Mouse (Mus musculus) kidney, embryonic 14.5 days (tissue): ENCODE results near the gene Twf2. TPM values are rescaled to one million over a fixed set of nuclear protein-coding genes. Genes with fewer than 3 reads are reported as not detected.

Source experiments
- ATAC-seq: fragments of 200-750 bp; cut with Nextera tagmentation; 2 replicates; pipeline ENCODE4 v1.8.0; 2017; ENCODE audit warnings: moderate number of reproducible peaks, mild to moderate bottlenecking, moderate TSS enrichment, moderate library complexity; ENCODE audit not compliant: low FRiP score, low TSS enrichment
- H3K27ac ChIP-seq: fragments of 300-500 bp; sonication (generic); 2 replicates; pipeline ENCODE4 v1.5.1; 2014; ENCODE audit warnings: low read depth, mild to moderate bottlenecking, low read length, moderate library complexity, mixed read lengths
- H3K27me3 ChIP-seq: fragments of 300-500 bp; sonication (generic); 2 replicates; pipeline ENCODE4 v1.6.1; 2014; ENCODE audit warnings: mild to moderate bottlenecking, low read length; ENCODE audit not compliant: control insufficient read depth, insufficient read depth
- H3K36me3 ChIP-seq: fragments of 300-500 bp; sonication (generic); 2 replicates; pipeline ENCODE4 v1.6.1; 2014; ENCODE audit warnings: low read length, mixed read lengths; ENCODE audit not compliant: control insufficient read depth, insufficient read depth
- H3K4me1 ChIP-seq: fragments of 300-500 bp; sonication (generic); 2 replicates; pipeline ENCODE4 v1.6.1; 2014; ENCODE audit warnings: low read length, mixed read lengths; ENCODE audit not compliant: control insufficient read depth, insufficient read depth
- H3K4me2 ChIP-seq: fragments of 300-500 bp; sonication (generic); replicated peaks from 2 replicates; pipeline ENCODE4 v1.6.1; 2014; ENCODE audit warnings: low read depth, mild to moderate bottlenecking, low read length
- H3K4me3 ChIP-seq: fragments of 300-500 bp; sonication (generic); 2 replicates; pipeline ENCODE4 v1.5.1; 2014; ENCODE audit warnings: mild to moderate bottlenecking, low read length
- H3K9ac ChIP-seq: fragments of 300-500 bp; sonication (generic); 2 replicates; pipeline ENCODE4 v1.6.1; 2014; ENCODE audit warnings: low read depth, mild to moderate bottlenecking, low read length, moderate library complexity
- H3K9me3 ChIP-seq: fragments of 300-500 bp; sonication (generic); 2 replicates; pipeline ENCODE4 v1.6.1; 2016; ENCODE audit warnings: low read length; ENCODE audit not compliant: control insufficient read depth
- WGBS: fragments of 180-500 bp; shearing (Covaris S2); extraction: QIAGEN DNeasy Blood & Tissue Kit; methylation state at CpG from one replicate; pipeline ENCODE4 v1.1.7; 2014; 5-methylcytosine and 5-hydroxymethylcytosine counted together
- polyA plus RNA-seq: library from polyadenylated mRNA; unstranded; fragments of >200 nt; fragmentation: Nextera tagmentation; extraction: Ambion mirVana; gene quantifications from 2 replicates; pipeline ENCODE4 v1.2.1, GENCODE M21; 2014

Gene Twf2
- polyA plus RNA-seq, 1 experiment from 2014 or later: 77.9 TPM

DNA sequence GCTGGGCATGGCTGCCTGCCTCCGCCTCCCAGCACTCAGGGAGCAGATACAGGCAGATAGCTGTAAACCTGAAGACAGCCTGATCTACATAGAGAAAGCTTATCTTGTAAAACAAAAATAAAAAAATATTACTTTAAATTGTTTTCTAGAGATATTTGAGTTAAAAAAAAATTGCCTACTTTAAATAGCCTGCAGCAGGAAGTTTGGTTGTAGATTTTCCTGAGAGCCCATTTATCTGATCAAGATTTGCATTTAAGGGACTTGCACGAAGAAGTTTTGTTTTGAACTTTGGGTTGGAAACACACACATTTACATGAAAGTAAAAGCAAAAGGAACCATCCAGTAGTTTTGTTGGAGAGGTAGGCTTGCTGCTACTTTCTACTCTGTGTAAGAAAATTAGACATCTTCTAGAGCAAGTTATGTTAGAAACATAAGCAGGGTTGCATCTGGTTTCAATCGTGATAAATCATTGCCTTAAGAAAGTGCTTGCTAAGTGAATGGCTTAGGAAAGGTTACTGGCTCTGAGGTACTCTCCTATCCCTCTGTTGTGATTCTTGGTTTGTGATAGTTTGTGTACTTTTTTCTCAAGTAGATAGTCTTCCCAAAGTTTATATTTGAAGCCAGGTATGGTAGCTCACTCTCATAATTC, 27.2 kb upstream of the Twf2 start:
- Histone ChIP-seq H3K4me3 (no peak overlapping the region), H3K4me1 (peaks cover 28% of the 10 kb centered on the region), H3K36me3 (peaks cover 45% of the 10 kb centered on the region), H3K27me3 (no peaks in the 10 kb centered on the region), H3K9ac (no peak overlapping the region), H3K4me2 (no peak overlapping the region), H3K27ac (no peak overlapping the region), H3K9me3 (no peaks in the 10 kb centered on the region)
- WGBS: 63% methylated on average over 3 of the region's 3 CpGs
- ATAC-seq: no peak

DNA sequence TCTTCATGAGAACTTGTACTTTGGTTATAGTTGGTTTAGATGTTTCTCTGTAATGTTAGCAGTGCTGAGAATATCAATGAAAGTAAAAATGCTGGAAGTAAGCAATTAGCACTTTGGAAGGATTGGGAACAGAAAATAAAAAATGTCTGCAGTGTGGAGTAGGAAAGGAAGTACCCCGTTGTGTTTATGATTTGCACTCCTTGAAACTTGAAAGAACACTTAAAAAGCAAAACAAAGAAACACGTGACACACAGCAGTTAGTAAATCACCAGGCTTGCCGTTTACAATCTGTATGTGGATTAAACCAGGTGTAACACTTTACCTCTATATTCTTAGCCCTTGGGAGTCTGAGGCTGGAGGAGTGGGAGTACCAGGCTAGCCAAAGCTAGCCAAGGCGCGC, 26.1 kb upstream of the Twf2 start:
- Histone ChIP-seq H3K27me3 (no peaks in the 10 kb centered on the region), H3K9ac (no peak overlapping the region), H3K9me3 (no peaks in the 10 kb centered on the region), H3K27ac (no peak overlapping the region), H3K4me2 (no peak overlapping the region), H3K36me3 (peaks cover 56% of the 10 kb centered on the region), H3K4me3 (no peak overlapping the region), H3K4me1 (peaks cover 28% of the 10 kb centered on the region)
- no peak for ATAC-seq
- WGBS: 80% methylated on average over 5 of the region's 5 CpGs

DNA sequence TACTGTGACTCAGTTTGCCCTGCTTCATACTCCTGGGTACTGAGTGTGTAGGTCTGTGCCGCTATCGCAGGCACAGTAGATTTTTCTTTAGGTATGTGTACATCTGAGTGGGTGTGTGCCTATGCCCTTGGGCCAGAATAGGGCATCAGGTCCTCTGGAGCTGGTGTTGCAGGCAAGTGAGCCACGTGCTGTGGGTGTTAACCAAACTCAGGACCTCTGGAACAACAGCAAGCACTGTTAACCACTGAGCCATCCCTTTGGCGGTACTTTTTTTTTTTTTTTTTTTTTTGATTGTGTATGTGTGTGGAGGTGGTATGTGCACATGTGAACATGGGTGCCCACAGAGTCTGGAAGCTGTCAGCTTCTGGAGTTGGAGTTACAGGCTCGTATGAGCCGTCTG, 25.1 kb upstream of the Twf2 start:
- 90% methylated on average over 6 of the region's 6 CpGs for WGBS
- no peaks in the 10 kb centered on the region for H3K9me3 ChIP-seq
- ATAC-seq: no peak
- H3K36me3 ChIP-seq: peaks cover 66% of the 10 kb centered on the region
- H3K4me1 ChIP-seq: peaks cover 28% of the 10 kb centered on the region
- no peak overlapping the region for H3K4me3 ChIP-seq
- H3K27me3 ChIP-seq: no peaks in the 10 kb centered on the region
- no peak overlapping the region for H3K9ac ChIP-seq
- no peak overlapping the region for H3K4me2 ChIP-seq
- no peak overlapping the region for H3K27ac ChIP-seq

DNA sequence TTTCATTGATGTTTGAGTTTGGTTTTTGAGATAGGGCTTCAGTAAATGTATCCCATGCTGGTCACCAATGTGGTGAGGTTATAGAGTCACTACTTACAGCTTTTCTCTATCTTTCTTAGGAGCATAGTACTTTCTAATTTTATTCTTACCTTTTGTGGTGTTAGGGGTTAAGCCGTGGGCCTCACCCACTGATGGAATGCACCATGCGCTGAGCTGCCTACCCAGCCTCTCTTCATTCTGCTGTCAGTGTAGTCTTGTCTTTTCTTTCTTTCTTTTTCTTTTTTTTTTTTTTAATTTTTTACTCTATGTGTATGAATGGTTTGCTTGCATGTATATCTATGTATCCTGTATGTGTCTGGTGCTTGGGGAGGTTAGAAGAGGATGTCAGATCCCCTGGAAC, 23.5 kb upstream of the Twf2 start:
- Histone ChIP-seq H3K4me2 (no peak overlapping the region), H3K4me1 (peaks cover 12% of the 10 kb centered on the region; the same call in 1 of the 2 replicates), H3K9ac (no peak overlapping the region), H3K36me3 (peaks cover 83% of the 10 kb centered on the region), H3K9me3 (no peaks in the 10 kb centered on the region), H3K27ac (no peak overlapping the region), H3K27me3 (no peaks in the 10 kb centered on the region), H3K4me3 (no peak overlapping the region)
- no peak for ATAC-seq
- whole genome bisulfite sequencing: 93% methylated on average over 2 of the region's 2 CpGs

DNA sequence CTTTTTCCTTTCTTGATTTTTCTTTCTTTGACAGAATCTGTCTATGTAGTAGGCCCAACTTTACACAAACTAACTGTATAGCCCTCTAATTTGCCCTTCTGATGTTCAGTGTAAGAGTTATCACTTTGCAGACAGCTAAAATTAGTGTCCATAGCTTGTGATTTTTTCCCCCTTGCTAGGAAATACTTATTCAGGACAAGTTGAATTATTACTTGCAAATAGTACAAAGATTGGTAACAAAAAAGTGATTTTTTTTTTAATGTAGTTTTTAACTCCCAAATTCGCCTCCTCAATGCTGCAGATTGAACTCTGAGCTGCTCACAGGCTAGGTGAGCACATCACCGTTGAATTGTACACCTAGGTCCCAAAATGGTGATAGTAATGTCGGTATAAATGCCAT, 22.9 kb upstream of the Twf2 start:
- no peak overlapping the region for H3K4me3 ChIP-seq
- WGBS: 95% methylated on average over 3 of the region's 3 CpGs
- no peak overlapping the region for H3K4me2 ChIP-seq
- no peaks in the 10 kb centered on the region for H3K9me3 ChIP-seq
- ATAC-seq: no peak
- no peak overlapping the region for H3K9ac ChIP-seq
- no peak overlapping the region for H3K27ac ChIP-seq
- H3K36me3 ChIP-seq: peaks cover 88% of the 10 kb centered on the region
- H3K4me1 ChIP-seq: peaks cover 7% of the 10 kb centered on the region; the same call in 1 of the 2 replicates
- no peaks in the 10 kb centered on the region for H3K27me3 ChIP-seq

DNA sequence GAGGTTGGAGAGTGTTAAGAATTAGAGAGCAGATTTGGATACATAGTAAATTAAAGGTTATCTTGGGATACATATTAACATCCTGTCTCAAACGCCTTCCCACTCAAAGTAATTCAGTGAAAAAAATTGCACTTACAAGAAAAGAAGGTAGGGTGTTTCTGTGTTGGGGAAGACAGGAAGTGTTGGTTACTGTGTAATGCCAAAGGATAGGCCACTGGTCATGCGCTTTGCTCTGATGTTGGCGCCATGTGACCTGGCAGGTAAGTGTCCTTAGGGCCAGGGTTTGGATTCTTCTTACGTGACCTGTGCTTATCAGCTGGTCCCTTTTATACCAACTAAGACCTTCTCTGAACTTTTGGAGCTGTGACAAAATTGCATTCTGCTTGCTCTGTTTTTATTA, 20.8 kb upstream of the Twf2 start:
- Histone ChIP-seq H3K4me1 (no peaks in the 10 kb centered on the region), H3K27ac (no peak overlapping the region), H3K9me3 (no peaks in the 10 kb centered on the region), H3K36me3 (peaks cover 99% of the 10 kb centered on the region), H3K4me3 (no peak overlapping the region), H3K27me3 (no peaks in the 10 kb centered on the region), H3K4me2 (no peak overlapping the region), H3K9ac (no peak overlapping the region)
- WGBS: 94% methylated on average over 4 of the region's 4 CpGs
- no peak for ATAC-seq

DNA sequence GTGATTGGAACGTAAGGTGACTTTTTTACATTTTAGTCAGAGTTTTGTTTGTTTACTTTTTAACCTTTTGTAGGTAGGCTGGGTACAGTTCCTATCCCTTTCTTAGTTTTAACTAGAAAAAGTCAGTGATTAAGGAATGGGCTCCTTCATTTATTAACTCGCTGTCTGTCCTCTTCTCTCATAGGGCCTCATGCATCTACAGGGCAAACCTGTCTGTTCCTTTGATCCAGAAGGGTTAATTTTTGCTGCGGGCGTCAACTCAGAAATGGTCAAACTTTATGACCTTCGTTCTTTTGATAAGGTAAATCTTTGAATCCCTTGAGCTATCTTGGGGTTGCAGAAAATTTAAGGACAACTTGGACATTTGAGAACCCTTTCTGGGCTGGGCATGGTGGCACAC, 18.9 kb upstream of the Twf2 start:
- no peaks in the 10 kb centered on the region for H3K27me3 ChIP-seq
- 90% methylated on average over 5 of the region's 5 CpGs for WGBS
- peaks cover 99% of the 10 kb centered on the region for H3K36me3 ChIP-seq
- no peaks in the 10 kb centered on the region for H3K9me3 ChIP-seq
- no peak overlapping the region for H3K27ac ChIP-seq
- no peak overlapping the region for H3K9ac ChIP-seq
- no peak overlapping the region for H3K4me3 ChIP-seq
- no peak overlapping the region for H3K4me2 ChIP-seq
- H3K4me1 ChIP-seq: no peaks in the 10 kb centered on the region
- no peak for ATAC-seq

DNA sequence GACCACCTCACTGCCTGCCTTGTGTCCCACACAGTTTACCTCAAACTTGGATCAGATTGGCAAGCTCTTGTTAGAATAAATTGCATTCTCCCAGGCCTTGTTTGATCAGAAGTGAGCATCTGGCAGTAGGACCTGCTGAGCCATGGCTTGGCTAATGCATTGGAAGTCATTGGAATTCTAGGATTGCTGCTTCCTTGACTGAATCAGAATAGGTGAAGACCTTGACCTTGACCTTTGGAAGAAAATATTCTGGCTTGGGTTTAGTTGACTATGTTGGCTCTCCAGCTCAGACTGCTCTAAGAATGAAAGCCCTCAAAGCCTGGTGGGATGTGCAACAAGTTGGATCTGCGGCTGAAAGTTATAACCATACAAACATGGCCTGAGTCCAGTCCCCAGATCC, 11.6 kb upstream of the Twf2 start:
- no peaks in the 10 kb centered on the region for H3K27me3 ChIP-seq
- H3K4me1 ChIP-seq: no peaks in the 10 kb centered on the region
- H3K4me2 ChIP-seq: no peak overlapping the region
- H3K9ac ChIP-seq: no peak overlapping the region
- H3K9me3 ChIP-seq: no peaks in the 10 kb centered on the region
- no peak for ATAC-seq
- 93% methylated on average over 1 of the region's 1 CpGs for WGBS
- no peak overlapping the region for H3K27ac ChIP-seq
- peaks cover 85% of the 10 kb centered on the region for H3K36me3 ChIP-seq
- H3K4me3 ChIP-seq: no peak overlapping the region

DNA sequence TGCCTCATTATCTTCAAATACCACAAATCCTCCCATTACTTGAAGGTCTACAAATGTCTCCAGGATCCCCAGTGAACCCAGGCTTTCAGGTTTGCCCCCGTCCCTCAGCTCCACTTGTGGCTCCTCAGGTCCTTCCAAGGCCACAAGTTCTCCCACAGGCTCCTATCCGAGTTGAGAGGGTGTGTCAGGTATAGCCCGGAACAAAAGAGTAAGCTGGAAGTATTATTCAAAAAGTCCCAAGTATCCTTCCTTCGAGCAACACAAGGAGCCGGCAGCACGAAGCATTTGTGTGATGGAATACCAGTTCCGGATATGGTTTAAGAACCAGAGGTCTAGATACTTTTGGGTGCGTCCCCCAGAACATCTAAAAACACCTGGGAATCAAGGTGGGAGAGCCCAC, 10.9 kb upstream of the Twf2 start:
- H3K4me3 ChIP-seq: no peak overlapping the region
- H3K4me1 ChIP-seq: no peaks in the 10 kb centered on the region
- H3K9me3 ChIP-seq: no peaks in the 10 kb centered on the region
- no peaks in the 10 kb centered on the region for H3K27me3 ChIP-seq
- no peak overlapping the region for H3K4me2 ChIP-seq
- no peak overlapping the region for H3K9ac ChIP-seq
- no peak for ATAC-seq
- peaks cover 83% of the 10 kb centered on the region for H3K36me3 ChIP-seq
- 85% methylated on average over 8 of the region's 8 CpGs for WGBS
- no peak overlapping the region for H3K27ac ChIP-seq
